Mouse (Mus musculus) spleen, adult 12 weeks (tissue): Measurements from ENCODE around the gene Mmp20.

ENCODE experiments used
- DNase-seq: peaks from one replicate; pipeline ENCODE4 v3.0.0; 2022; ENCODE audit warnings: low spot score

Mmp20 gene

GRCm38 (mm10) chr9:7689799-7690198 is 61.8 kb downstream of the Mmp20 start:
- no peak for DNase-seq

GRCm38 (mm10) chr9:7691790-7692189 is 63.8 kb downstream of the Mmp20 start, which contains the start of gene Mmp7:
Gene Mmp7, plus strand, starts transcription at chr9:7692090.
- no peak for DNase-seq

- no peak for DNase-seq
Observed at GRCm38 (mm10) chr9:7693961-7694360, 65.9 kb downstream of the Mmp20 start.

- DNase-seq, result no peak
Observed at GRCm38 (mm10) chr9:7695646-7696045, 67.6 kb downstream of the Mmp20 start.

GRCm38 (mm10) chr9:7708698-7709097 is 80.7 kb downstream of the Mmp20 start:
- DNase-seq, result no peak

- DNase-seq, result no peak
Observed at GRCm38 (mm10) chr9:7711196-7711595, 83.2 kb downstream of the Mmp20 start.

GRCm38 (mm10) chr9:7714062-7714907 is 86.3 kb downstream of the Mmp20 start:
- DNase-seq, result peak; percentile 15

GRCm38 (mm10) chr9:7714908-7715175 is 86.8 kb downstream of the Mmp20 start:
- no peak for DNase-seq

GRCm38 (mm10) chr9:7721543-7721942 is 93.5 kb downstream of the Mmp20 start:
- no peak for DNase-seq
